Mouse (Mus musculus): ENCODE results near the gene Kcnn3. TPM values are rescaled to one million over a fixed set of nuclear protein-coding genes. Genes with fewer than 3 reads are reported as not detected.

Kcnn3 gene
- polyA plus RNA-seq, 1 experiment: not detected

- Histone ChIP-seq H3K4me1 (ENCODE audit: control insufficient read depth, insufficient read depth, low read length) (no peaks in the 10 kb centered on the region), H3K4me3 (replicated peaks; ENCODE audit: control insufficient read depth, low read depth, low read length) (no peak overlapping the region), H3K27ac (ENCODE audit: control insufficient read depth, insufficient read depth, low read depth, low read length, poor library complexity) (no peak overlapping the region)
- WGBS: 66% methylated on average over 20 of the region's 20 CpGs
- no peak for TF ChIP-seq POLR2A (IDR thresholded peaks at IDR 0.05; ENCODE audit: borderline replicate concordance, control insufficient read depth, low read depth, low read length)
- TF ChIP-seq CTCF (IDR thresholded peaks at IDR 0.05; ENCODE audit: control insufficient read depth, insufficient read depth, low read length): no peak
These were observed 32.9 kb upstream of the Kcnn3 start for GRCm38 (mm10) chr3:89486916-89487702.

GRCm38 (mm10) chr3:89490790-89491189, 29.2 kb upstream of the Kcnn3 start:
- no peak overlapping the region for H3K4me3 ChIP-seq (replicated peaks; ENCODE audit: control insufficient read depth, low read depth, low read length)
- H3K27ac ChIP-seq (ENCODE audit: control insufficient read depth, insufficient read depth, low read depth, low read length, poor library complexity): no peak overlapping the region
- TF ChIP-seq POLR2A (IDR thresholded peaks at IDR 0.05; ENCODE audit: borderline replicate concordance, control insufficient read depth, low read depth, low read length) (no peak), CTCF (IDR thresholded peaks at IDR 0.05; ENCODE audit: control insufficient read depth, insufficient read depth, low read length) (peak; percentile 31; the same call in 1 of the 2 replicates)
- 85% methylated on average over 3 of the region's 3 CpGs for WGBS
- no peaks in the 10 kb centered on the region for H3K4me1 ChIP-seq (ENCODE audit: control insufficient read depth, insufficient read depth, low read length)

GRCm38 (mm10) chr3:89491559-89491958, 28.4 kb upstream of the Kcnn3 start:
- TF ChIP-seq POLR2A (IDR thresholded peaks at IDR 0.05; ENCODE audit: borderline replicate concordance, control insufficient read depth, low read depth, low read length) (no peak), CTCF (IDR thresholded peaks at IDR 0.05; ENCODE audit: control insufficient read depth, insufficient read depth, low read length) (no peak)
- 73% methylated on average over 5 of the region's 5 CpGs for WGBS
- H3K4me3 ChIP-seq (replicated peaks; ENCODE audit: control insufficient read depth, low read depth, low read length): no peak overlapping the region
- no peaks in the 10 kb centered on the region for H3K4me1 ChIP-seq (ENCODE audit: control insufficient read depth, insufficient read depth, low read length)
- H3K27ac ChIP-seq (ENCODE audit: control insufficient read depth, insufficient read depth, low read depth, low read length, poor library complexity): no peak overlapping the region

- H3K27ac ChIP-seq (ENCODE audit: control insufficient read depth, insufficient read depth, low read depth, low read length, poor library complexity): no peak overlapping the region
- no peak overlapping the region for H3K4me3 ChIP-seq (replicated peaks; ENCODE audit: control insufficient read depth, low read depth, low read length)
- TF ChIP-seq CTCF (IDR thresholded peaks at IDR 0.05; ENCODE audit: control insufficient read depth, insufficient read depth, low read length) (no peak), POLR2A (IDR thresholded peaks at IDR 0.05; ENCODE audit: borderline replicate concordance, control insufficient read depth, low read depth, low read length) (no peak)
- H3K4me1 ChIP-seq (ENCODE audit: control insufficient read depth, insufficient read depth, low read length): no peaks in the 10 kb centered on the region
- WGBS: 79% methylated on average over 8 of the region's 8 CpGs
These were observed 27.2 kb upstream of the Kcnn3 start for GRCm38 (mm10) chr3:89492701-89493151.

- WGBS: 83% methylated on average over 5 of the region's 5 CpGs
- Histone ChIP-seq H3K4me1 (ENCODE audit: control insufficient read depth, insufficient read depth, low read length) (no peaks in the 10 kb centered on the region), H3K27ac (ENCODE audit: control insufficient read depth, insufficient read depth, low read depth, low read length, poor library complexity) (no peak overlapping the region), H3K4me3 (replicated peaks; ENCODE audit: control insufficient read depth, low read depth, low read length) (no peak overlapping the region)
- TF ChIP-seq POLR2A (IDR thresholded peaks at IDR 0.05; ENCODE audit: borderline replicate concordance, control insufficient read depth, low read depth, low read length) (no peak), CTCF (IDR thresholded peaks at IDR 0.05; ENCODE audit: control insufficient read depth, insufficient read depth, low read length) (no peak)
These were observed 25.3 kb upstream of the Kcnn3 start for GRCm38 (mm10) chr3:89494630-89495029.

- H3K27ac ChIP-seq (ENCODE audit: control insufficient read depth, insufficient read depth, low read depth, low read length, poor library complexity): no peak overlapping the region
- no peak for TF ChIP-seq CTCF (IDR thresholded peaks at IDR 0.05; ENCODE audit: control insufficient read depth, insufficient read depth, low read length)
- no peak for TF ChIP-seq POLR2A (IDR thresholded peaks at IDR 0.05; ENCODE audit: borderline replicate concordance, control insufficient read depth, low read depth, low read length)
- WGBS: 77% methylated on average over 3 of the region's 3 CpGs
These were observed 23.6 kb upstream of the Kcnn3 start for GRCm38 (mm10) chr3:89496366-89496765.

GRCm38 (mm10) chr3:89499696-89500095, 20.3 kb upstream of the Kcnn3 start:
- H3K4me1 ChIP-seq (ENCODE audit: control insufficient read depth, insufficient read depth, low read length): no peaks in the 10 kb centered on the region
- 38% methylated on average over 7 of the region's 7 CpGs for WGBS
- TF ChIP-seq POLR2A (IDR thresholded peaks at IDR 0.05; ENCODE audit: borderline replicate concordance, control insufficient read depth, low read depth, low read length): no peak
- TF ChIP-seq CTCF (IDR thresholded peaks at IDR 0.05; ENCODE audit: control insufficient read depth, insufficient read depth, low read length): no peak
- H3K4me3 ChIP-seq (replicated peaks; ENCODE audit: control insufficient read depth, low read depth, low read length): no peak overlapping the region
- H3K27ac ChIP-seq (ENCODE audit: control insufficient read depth, insufficient read depth, low read depth, low read length, poor library complexity): no peak overlapping the region

More at GRCm38 (mm10) chr3:89496366-89496765, 23.6 kb upstream of the Kcnn3 start:
- Histone ChIP-seq H3K4me3 (replicated peaks; ENCODE audit: control insufficient read depth, low read depth, low read length) (no peak overlapping the region), H3K4me1 (ENCODE audit: control insufficient read depth, insufficient read depth, low read length) (no peaks in the 10 kb centered on the region)

- Histone ChIP-seq H3K4me3 (replicated peaks; ENCODE audit: control insufficient read depth, low read depth, low read length) (no peak overlapping the region), H3K27ac (ENCODE audit: control insufficient read depth, insufficient read depth, low read depth, low read length, poor library complexity) (no peak overlapping the region), H3K4me1 (ENCODE audit: control insufficient read depth, insufficient read depth, low read length) (no peaks in the 10 kb centered on the region)
- no peak for TF ChIP-seq CTCF (IDR thresholded peaks at IDR 0.05; ENCODE audit: control insufficient read depth, insufficient read depth, low read length)
- TF ChIP-seq POLR2A (IDR thresholded peaks at IDR 0.05; ENCODE audit: borderline replicate concordance, control insufficient read depth, low read depth, low read length): no peak
These were observed 18.5 kb upstream of the Kcnn3 start for GRCm38 (mm10) chr3:89501486-89501885.
